Comparison of ENCODE assay signal across 7 mouse cellular contexts in genomic region chr9:41190745-41191482, GRCm38 (mm10). TPM values are rescaled to one million over a fixed set of nuclear protein-coding genes. Genes with fewer than 3 reads are reported as not detected.
A peak's percentile ranks its signal among the peaks of the same experiment; 100 is the strongest.
DNase-seq lines count a peak whose midpoint lies in the region; ATAC-seq and TF ChIP-seq lines count a peak whose summit lies in the region.

No protein-coding gene starts in this region.

- intact Hi-C loops in gastrocnemius, postnatal 36 days (cut with DNase I), result loop anchor here (2.0 to 5.0 kb wide), 3 partner anchors 144 to 359 kb away; no protein-coding TSS in a partner anchor

- no peak overlapping the region for H3K4me3 ChIP-seq in kidney, adult 2 months (ENCODE audit: insufficient read depth, low read depth, low read length)
- no peak overlapping the region for H3K4me3 ChIP-seq in limb, embryonic 10.5 days
- H3K4me3 ChIP-seq in midbrain, embryonic 15.5 days, result no peak overlapping the region
- H3K4me3 ChIP-seq in spleen, adult 2 months (ENCODE audit: extremely low read depth, insufficient read depth, insufficient read length), result no peak overlapping the region

- ATAC-seq in midbrain, embryonic 15.5 days (replicated peaks), result peak; percentile 83

- H3K27me3 ChIP-seq in kidney, adult 2 months (replicated peaks; ENCODE audit: control insufficient read depth, insufficient read depth, low read length), result no peaks in the 10 kb centered on the region
- no peaks in the 10 kb centered on the region for H3K27me3 ChIP-seq in limb, embryonic 10.5 days (ENCODE audit: low read depth, poor library complexity, severe bottlenecking)
- no peaks in the 10 kb centered on the region for H3K27me3 ChIP-seq in midbrain, embryonic 15.5 days (replicated peaks)
- no peaks in the 10 kb centered on the region for H3K27me3 ChIP-seq in spleen, adult 2 months (ENCODE audit: control insufficient read depth, insufficient read depth, low read length)

- no peak overlapping the region for H3K27ac ChIP-seq in kidney, adult 2 months (ENCODE audit: insufficient read depth, low read depth, low read length)
- H3K27ac ChIP-seq in limb, embryonic 10.5 days, result peak overlapping the region; percentile 59
- peak overlapping the region; percentile 64 for H3K27ac ChIP-seq in midbrain, embryonic 15.5 days
- H3K27ac ChIP-seq in spleen, adult 2 months (ENCODE audit: insufficient read depth, low read length), result no peak overlapping the region

- 23% methylated on average over 9 of the region's 9 CpGs for WGBS in kidney, adult 2 months
- 34% methylated on average over 9 of the region's 9 CpGs for WGBS in limb, embryonic 10.5 days
- 17% methylated on average over 9 of the region's 9 CpGs for WGBS in midbrain, embryonic 15.5 days
- WGBS in spleen, adult 2 months, result 28% methylated on average over 9 of the region's 9 CpGs

- DNase-seq in adrenal gland, adult 8-10 months, result peak; percentile 31
- peak; percentile 84 for DNase-seq in embryo, embryonic 11 days
- peak; percentile 57 to 60 for DNase-seq in gastrocnemius, postnatal 36 days
- DNase-seq in kidney, adult 2 months, result peak; percentile 70
- DNase-seq in limb, embryonic 10.5 days (ENCODE audit: low spot score), result peak; percentile 90
- peak; percentile 18 to 62 for DNase-seq in spleen, adult 2 months (ENCODE audit: low read depth in 1 of 2, low spot score in 2 of 2)

- TF ChIP-seq POLR2A in kidney, adult 2 months (IDR thresholded peaks at IDR 0.05; ENCODE audit: low read depth, low read length), result no peak
- no peak for TF ChIP-seq POLR2A in spleen, adult 2 months (IDR thresholded peaks at IDR 0.05; ENCODE audit: low read depth, low read length)

- no peak overlapping the region for H3K4me2 ChIP-seq in midbrain, embryonic 15.5 days

- TF ChIP-seq CTCF in kidney, adult 2 months (conservative IDR thresholded peaks at IDR 0.05; ENCODE audit: insufficient read depth, insufficient read length, low read depth, low read length), result peak; percentile 98
- TF ChIP-seq CTCF in spleen, adult 2 months (IDR thresholded peaks at IDR 0.05; ENCODE audit: extremely low read depth, insufficient read depth, insufficient read length, insufficient replicate concordance), result peak; percentile 97; the same call in 1 of the 2 replicates

- H3K36me3 ChIP-seq in kidney, adult 2 months (ENCODE audit: control insufficient read depth, insufficient read depth, low read length), result no peaks in the 10 kb centered on the region
- H3K36me3 ChIP-seq in limb, embryonic 10.5 days, result no peaks in the 10 kb centered on the region
- H3K36me3 ChIP-seq in midbrain, embryonic 15.5 days (replicated peaks), result no peaks in the 10 kb centered on the region
- no peaks in the 10 kb centered on the region for H3K36me3 ChIP-seq in spleen, adult 2 months (ENCODE audit: control insufficient read depth, insufficient read depth, low read length)

- H3K9me3 ChIP-seq in limb, embryonic 10.5 days (replicated peaks), result no peaks in the 10 kb centered on the region
- no peaks in the 10 kb centered on the region for H3K9me3 ChIP-seq in midbrain, embryonic 15.5 days

- no peak overlapping the region for H3K9ac ChIP-seq in midbrain, embryonic 15.5 days

- no peaks in the 10 kb centered on the region for H3K4me1 ChIP-seq in kidney, adult 2 months (ENCODE audit: control insufficient read depth, insufficient read depth, low read length)
- peaks cover 11% of the 10 kb centered on the region; the same call in 1 of the 2 replicates for H3K4me1 ChIP-seq in limb, embryonic 10.5 days
- 0 out of 2 replicates have a peak, but pooled peaks cover 4% of the 10 kb centered on the region for H3K4me1 ChIP-seq in midbrain, embryonic 15.5 days
- H3K4me1 ChIP-seq in spleen, adult 2 months (ENCODE audit: control insufficient read depth, insufficient read depth, insufficient read length), result no peaks in the 10 kb centered on the region

RNA-seq across cellular contexts. Expression of gene Ubash3b, which starts 29.4 kb away (rescaled TPM):
- total RNA-seq in adrenal gland, adult 8-10 months (2022), result 1 to 10 TPM; 2.0 to 2.3 (median 2.1) TPM
- total RNA-seq in gastrocnemius, postnatal 36 days (2021), result under 1 TPM; 0.31 to 0.81 TPM
- 2.3 and 2.9 TPM in 2 replicates for polyA plus RNA-seq in kidney, adult 2 months (2012; rRNA removed)
- polyA plus RNA-seq in limb, embryonic 10.5 days (2016; fragmentation: Nextera tagmentation; extraction: Ambion mirVana), result 6.9 and 7.8 TPM in 2 replicates
- 23.9 and 25.9 TPM in 2 replicates for polyA plus RNA-seq in midbrain, embryonic 15.5 days (2015; fragmentation: Nextera tagmentation; extraction: Ambion mirVana)
- polyA plus RNA-seq in spleen, adult 2 months (2012; rRNA removed), result 10.2 and 11.9 TPM in 2 replicates

Comparison
In these comparisons a context has a peak if more than half of its experiments do, and no peak if none do; other contexts are left out.
1. DNase-seq: peak in every context shown above with its lines; median percentile 90 in limb, embryonic 10.5 days; 84 in embryo, embryonic 11 days; 70 in kidney, adult 2 months; 58 in gastrocnemius, postnatal 36 days; 40 in spleen, adult 2 months; 31 in adrenal gland, adult 8-10 months.
2. H3K27ac ChIP-seq: peak in limb, embryonic 10.5 days (single experiment) and midbrain, embryonic 15.5 days (single experiment); none in kidney, adult 2 months (single experiment) and spleen, adult 2 months (single experiment).